Mouse (Mus musculus) megakaryocyte, embryonic 14.5 days (primary cell): ENCODE measurements around the gene Pak4.

Source experiments
- FLI1 ChIP-seq: IDR thresholded peaks from 2 replicates; pipeline ENCODE4 v1.6.1; 2012; ENCODE audit warnings: low read length, inconsistent platforms, mixed read lengths
- GATA1 ChIP-seq: IDR thresholded peaks from 3 replicates; pipeline ENCODE4 v1.6.1; 2012; ENCODE audit warnings: mixed read lengths, low read length, inconsistent platforms, borderline replicate concordance

DNA sequence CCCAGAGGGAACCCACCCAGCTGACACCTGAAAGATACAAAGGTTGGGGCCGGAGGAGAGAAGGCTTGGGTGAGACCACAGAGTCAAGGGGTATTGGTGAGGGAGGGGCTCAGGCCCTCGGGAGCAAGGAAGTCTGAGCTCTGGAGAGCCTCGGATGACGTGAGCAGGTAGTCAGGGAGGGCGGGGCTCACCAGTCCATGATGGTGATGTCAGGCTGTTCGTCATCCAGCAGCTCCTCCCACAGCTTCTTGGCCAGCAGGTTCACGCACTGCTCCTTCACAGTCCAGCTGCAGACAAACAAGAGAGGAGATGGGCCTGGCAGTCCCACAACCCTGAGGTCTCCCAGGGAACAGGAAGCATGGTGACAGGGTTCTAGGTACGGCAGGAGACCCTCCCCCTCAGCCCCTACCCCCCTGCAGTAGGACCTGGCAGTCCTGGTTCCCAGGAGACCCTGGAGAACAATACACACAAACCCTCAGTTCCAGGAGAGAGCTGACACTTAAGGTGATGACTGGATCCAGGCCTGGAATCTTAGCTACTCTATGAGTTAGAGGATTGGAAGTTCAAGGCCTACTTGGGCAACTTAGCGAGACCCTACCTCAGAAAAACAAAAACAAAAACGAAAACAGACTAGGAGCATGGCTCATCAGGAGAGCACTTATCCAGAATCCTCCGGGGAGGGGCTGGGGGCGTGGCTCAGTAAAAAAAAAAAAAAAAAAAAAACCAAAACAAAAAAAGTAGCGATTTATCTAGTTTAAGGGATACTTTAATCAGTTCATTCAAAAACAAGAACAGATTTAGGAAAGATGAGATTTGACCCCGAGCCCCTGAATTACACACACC is 52.7 kb downstream of the Pak4 start:
- TF ChIP-seq GATA1, result no peak
- no peak for TF ChIP-seq FLI1
